Mouse (Mus musculus): Measurements from ENCODE around the gene Ntf3.

DNA sequence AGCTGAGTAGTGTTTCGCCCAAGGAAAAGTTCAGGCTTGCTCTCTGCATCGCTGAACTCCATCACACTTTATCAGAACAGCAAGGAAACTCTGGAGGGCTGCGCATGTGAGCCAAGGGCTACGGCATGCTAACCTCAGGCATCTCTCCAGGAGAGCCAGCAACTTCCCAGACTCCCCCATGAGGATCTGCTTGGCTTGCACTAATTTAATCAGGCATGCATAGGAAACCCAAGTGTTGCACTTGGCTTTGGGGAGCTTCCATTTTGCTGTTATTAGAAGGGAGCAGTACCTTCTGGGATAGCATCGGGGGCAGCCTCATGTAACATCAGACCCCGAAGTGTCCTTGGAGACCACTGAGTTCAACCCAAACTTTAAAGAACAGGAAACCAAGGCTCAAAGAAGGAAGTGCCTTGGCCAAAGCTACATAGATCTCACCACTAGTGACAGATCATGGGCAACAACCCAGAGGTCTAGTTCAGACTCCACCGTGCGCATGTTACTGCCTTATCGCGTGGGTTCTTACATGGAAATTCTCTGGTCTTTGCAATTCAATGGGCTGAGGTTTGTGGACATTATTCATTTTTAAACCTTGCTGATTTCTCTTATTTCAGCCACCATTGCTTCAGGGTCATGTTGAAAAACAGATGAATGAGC lies 23.6 kb upstream of the Ntf3 start:
- TF ChIP-seq CTCF (IDR thresholded peaks at IDR 0.05; ENCODE audit: insufficient read depth, low read depth, low read length) (no peak), POLR2A (IDR thresholded peaks at IDR 0.05; ENCODE audit: insufficient read depth, low read depth, low read length) (no peak)

Data from olfactory bulb, adult 2 months (tissue).